Mouse (Mus musculus): ENCODE data around the gene Cap2. TPM values are rescaled to one million over a fixed set of nuclear protein-coding genes. Genes with fewer than 3 reads are reported as not detected.

Cap2 gene
- total RNA-seq, 2 experiments from 2014 or later = 266 TPM

GRCm38 (mm10) chr13:46695932-46696331 lies 194.3 kb downstream of the Cap2 start:
- no peak for DNase-seq

GRCm38 (mm10) chr13:46696788-46697187 lies 195.1 kb downstream of the Cap2 start:
- DNase-seq = no peak

- no peak for DNase-seq
Observed at GRCm38 (mm10) chr13:46699372-46699771, 197.7 kb downstream of the Cap2 start.

Other genes starting within 250 kb of the Cap2 start
- gene Stmnd1, start 228.1 kb upstream of the Cap2 start, total RNA-seq (2021) = under 1 TPM; 0.56 TPM
- 100 to 1,000 TPM; 170 to 193 TPM for gene Rbm24, start 83.4 kb upstream of the Cap2 start, total RNA-seq (2021)
- 10 to 100 TPM; 29.6 to 31.5 TPM for gene Fam8a1, start 167.7 kb downstream of the Cap2 start, total RNA-seq (2021)
- gene Nup153, start 226.1 kb downstream of the Cap2 start, total RNA-seq (2021) = 10 to 100 TPM; 34.1 to 43.8 TPM